Mouse (Mus musculus) hindbrain, embryonic 11.5 days (tissue): ENCODE measurements around the gene Stn1. TPM values are rescaled to one million over a fixed set of nuclear protein-coding genes. Genes with fewer than 3 reads are reported as not detected.
A peak's percentile ranks its signal among the peaks of the same experiment; 100 is the strongest.
"Not testable (repeated sequence)": the region's sequence is repeated elsewhere in the genome, so short reads cannot be mapped to it uniquely, and the experiment has no call there.

ENCODE experiments used
- ATAC-seq: fragments of 200-750 bp; cut with Nextera tagmentation; 2 replicates; pipeline ENCODE4 v1.8.0; 2017; ENCODE audit warnings: mild to moderate bottlenecking, moderate TSS enrichment, moderate library complexity; ENCODE audit not compliant: low FRiP score
- DNase-seq: peaks from one replicate; pipeline ENCODE4 v3.0.0-alpha.2; 2015; ENCODE audit warnings: low spot score
- H3K27ac ChIP-seq: fragments of 300-500 bp; sonication (generic); 2 replicates; pipeline ENCODE4 v1.5.1; 2014; ENCODE audit warnings: mild to moderate bottlenecking, low read depth, low read length
- H3K27me3 ChIP-seq: fragments of 300-500 bp; sonication (generic); 2 replicates; pipeline ENCODE4 v1.6.1; 2014; ENCODE audit warnings: mild to moderate bottlenecking, low read length, moderate library complexity, mixed read lengths; ENCODE audit not compliant: control insufficient read depth, insufficient read depth
- H3K36me3 ChIP-seq: fragments of 300-500 bp; sonication (generic); 2 replicates; pipeline ENCODE4 v1.6.1; 2014; ENCODE audit warnings: mild to moderate bottlenecking, low read length, moderate library complexity, mixed read lengths; ENCODE audit not compliant: control insufficient read depth, insufficient read depth
- H3K4me1 ChIP-seq: fragments of 300-500 bp; sonication (generic); replicated peaks from 2 replicates; pipeline ENCODE4 v1.6.1; 2014; ENCODE audit warnings: low read length, mixed read lengths; ENCODE audit not compliant: control insufficient read depth, insufficient read depth
- H3K4me2 ChIP-seq: fragments of 300-500 bp; sonication (generic); replicated peaks from 2 replicates; pipeline ENCODE4 v1.6.1; 2014; ENCODE audit warnings: mild to moderate bottlenecking, low read depth, low read length
- H3K4me3 ChIP-seq: fragments of 300-500 bp; sonication (generic); 2 replicates; pipeline ENCODE4 v1.5.1; 2014; ENCODE audit warnings: low read depth, low read length
- H3K9ac ChIP-seq: fragments of 300-500 bp; sonication (generic); 2 replicates; pipeline ENCODE4 v1.6.1; 2014; ENCODE audit warnings: low read depth, low read length
- H3K9me3 ChIP-seq: fragments of 300-500 bp; sonication (generic); 2 replicates; pipeline ENCODE4 v1.6.1; 2016; ENCODE audit warnings: low read length; ENCODE audit not compliant: control insufficient read depth
- WGBS: fragments of 180-500 bp; shearing (Covaris S2); extraction: QIAGEN DNeasy Blood & Tissue Kit; methylation state at CpG from one replicate; pipeline ENCODE4 v1.1.7; 2014; 5-methylcytosine and 5-hydroxymethylcytosine counted together
- polyA plus RNA-seq: library from polyadenylated mRNA; unstranded; fragments of >200 nt; fragmentation: Nextera tagmentation; extraction: Ambion mirVana; gene quantifications from 2 replicates; pipeline ENCODE4 v1.2.1, GENCODE M21; 2014

Stn1 gene
- polyA plus RNA-seq = 46.8 and 55.4 TPM in 2 replicates

DNA sequence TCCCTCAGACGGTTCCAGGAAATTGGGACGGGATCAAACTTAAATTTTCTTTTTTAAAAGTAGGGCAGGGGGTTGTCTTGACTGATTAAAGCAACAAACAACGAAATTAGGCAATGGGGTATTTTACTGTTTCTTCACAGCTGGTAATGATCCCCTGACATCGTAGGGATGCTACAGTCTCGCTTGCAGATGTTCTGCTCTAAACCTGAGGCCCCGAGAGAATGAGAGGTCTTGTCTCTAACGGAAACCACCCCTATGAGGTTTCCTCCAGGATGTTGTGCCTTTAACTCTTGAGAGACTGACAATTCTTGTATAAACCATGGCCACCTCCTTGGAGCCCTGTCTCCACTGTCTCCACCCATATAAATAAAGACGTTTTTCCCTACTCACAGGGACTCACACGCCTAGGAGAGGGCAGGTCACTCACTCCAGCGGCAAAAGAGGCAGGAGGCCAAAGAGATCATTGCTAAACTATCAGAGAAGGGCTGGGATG lies at the start of gene Stn1:
Gene Stn1, minus strand, starts transcription at position 208 of the 493 bp plus-strand sequence.
- Histone ChIP-seq H3K4me3 (peak within 1 kb of the TSS; percentile 49), H3K27ac (peak within 1 kb of the TSS; percentile 51), H3K27me3 (no peaks in the 10 kb centered on the region), H3K4me1 (0 out of 2 replicates have a peak, but pooled peaks cover 4% of the 10 kb centered on the region), H3K9me3 (no peaks in the 10 kb centered on the region), H3K36me3 (no peaks in the 10 kb centered on the region), H3K9ac (peak within 1 kb of the TSS; percentile 63), H3K4me2 (peak within 1 kb of the TSS; percentile 62)
- WGBS = 4% methylated on average over 10 of the region's 10 CpGs
- DNase-seq = no peak
- ATAC-seq = peak; percentile 46

DNA sequence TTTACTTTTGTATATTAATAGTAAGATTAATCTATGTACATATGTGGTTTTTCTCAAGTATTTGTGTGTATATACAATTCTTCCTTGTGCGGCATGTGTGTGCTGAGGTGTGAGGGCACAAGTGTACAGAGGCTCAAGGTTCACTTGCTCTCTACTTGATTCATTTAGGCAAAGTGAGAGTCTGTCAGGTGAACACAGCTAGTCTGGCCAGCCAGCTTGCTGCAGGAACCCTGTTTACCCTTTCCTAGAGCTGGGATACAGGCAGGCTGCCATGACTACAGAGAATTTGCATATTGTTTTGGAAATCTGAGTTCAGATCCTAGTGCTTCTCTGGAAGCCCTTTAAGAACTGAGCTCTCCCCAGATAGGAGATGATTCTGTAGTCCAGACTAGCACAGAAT lies 49.7 kb upstream of the Stn1 start:
- Histone ChIP-seq H3K4me1 (no peaks in the 10 kb centered on the region), H3K9me3 (no peaks in the 10 kb centered on the region), H3K9ac (no peak overlapping the region), H3K36me3 (no peaks in the 10 kb centered on the region), H3K4me2 (no peak overlapping the region), H3K27me3 (no peaks in the 10 kb centered on the region), H3K4me3 (no peak overlapping the region), H3K27ac (no peak overlapping the region)
- 87% methylated on average over 1 of the region's 1 CpGs for WGBS
- no peak for DNase-seq
- no peak for ATAC-seq

DNA sequence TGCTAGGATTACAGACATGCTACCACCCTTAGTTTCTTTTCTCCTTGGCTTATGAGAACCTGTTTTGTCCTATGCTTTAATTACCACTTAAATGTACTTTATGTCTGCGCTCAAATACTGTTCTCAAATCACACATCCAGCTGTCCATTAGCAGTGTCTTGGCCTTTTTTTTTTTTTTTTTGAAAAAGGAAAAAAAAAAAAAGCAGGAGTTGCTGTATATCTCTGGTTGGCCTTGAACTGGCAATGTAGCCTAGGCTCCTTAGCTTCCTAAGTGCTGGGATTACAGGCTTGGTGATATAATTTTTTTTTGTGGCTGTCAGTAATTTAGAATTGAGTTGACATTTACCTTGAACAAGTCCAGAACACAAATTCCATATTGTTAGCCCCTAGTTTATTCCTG lies 48.5 kb upstream of the Stn1 start:
- H3K4me3 ChIP-seq = no peak overlapping the region
- 0 out of 2 replicates have a peak, but pooled peaks cover 2% of the 10 kb centered on the region for H3K4me1 ChIP-seq
- H3K27ac ChIP-seq = no peak overlapping the region
- H3K9ac ChIP-seq = no peak overlapping the region
- H3K9me3 ChIP-seq = no peaks in the 10 kb centered on the region
- H3K27me3 ChIP-seq = no peaks in the 10 kb centered on the region
- ATAC-seq = no peak
- no peaks in the 10 kb centered on the region for H3K36me3 ChIP-seq
- no peak for DNase-seq
- no peak overlapping the region for H3K4me2 ChIP-seq
- 88% methylated on average over 1 of the region's 1 CpGs for WGBS

DNA sequence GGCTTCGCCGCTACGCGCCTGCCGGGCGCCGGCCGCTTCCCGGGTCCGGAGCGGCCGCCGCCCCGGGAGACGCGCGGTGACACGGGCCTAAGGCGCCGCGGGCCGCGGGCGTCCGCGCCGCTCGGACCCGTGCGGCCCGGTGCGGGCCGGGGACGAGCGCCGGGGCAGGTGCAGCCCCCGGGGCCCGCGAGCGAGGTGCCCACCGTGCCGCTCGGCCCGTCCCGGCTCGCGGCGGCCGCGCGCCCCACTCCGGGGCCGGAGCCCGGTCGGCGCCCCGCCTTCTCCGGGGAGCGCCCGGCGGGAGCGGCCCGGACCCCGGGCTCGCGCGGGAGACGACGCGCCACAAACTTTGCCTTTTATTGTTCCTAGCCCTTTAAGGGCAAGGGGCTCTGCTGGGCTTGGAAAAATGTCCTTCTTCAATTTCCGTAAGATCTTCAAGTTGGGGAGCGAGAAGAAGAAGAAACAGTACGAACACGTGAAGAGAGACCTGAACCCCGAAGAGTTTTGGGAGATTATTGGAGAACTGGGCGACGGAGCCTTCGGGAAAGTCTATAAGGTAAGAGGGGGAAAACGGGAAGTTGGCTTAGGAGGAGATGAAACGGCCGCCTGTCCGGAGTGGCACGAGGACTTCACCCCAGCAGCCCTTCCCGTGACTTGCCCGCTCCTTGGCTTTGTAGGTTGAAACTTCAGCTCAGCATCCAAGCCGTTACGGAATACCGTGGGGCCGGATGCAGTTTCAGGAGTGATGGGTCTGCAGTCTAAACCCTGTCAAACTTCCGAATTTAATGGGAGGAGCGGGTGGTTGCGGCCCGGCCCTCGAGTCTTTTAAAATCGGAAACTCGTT lies 42.7 kb upstream of the Stn1 start:
- H3K4me1 ChIP-seq = 0 out of 2 replicates have a peak, but pooled peaks cover 5% of the 10 kb centered on the region
- H3K4me3 ChIP-seq = peak overlapping the region; percentile 64
- no peaks in the 10 kb centered on the region for H3K27me3 ChIP-seq
- peak; percentile 81 for ATAC-seq
- peak overlapping the region; percentile 49 for H3K4me2 ChIP-seq
- under 1% methylated on average over 59 of the region's 96 CpGs for WGBS
- H3K27ac ChIP-seq = peak overlapping the region; percentile 88
- DNase-seq = peak; percentile 58
- H3K9me3 ChIP-seq = no peaks in the 10 kb centered on the region
- peak overlapping the region; percentile 89 for H3K9ac ChIP-seq
- no peaks in the 10 kb centered on the region for H3K36me3 ChIP-seq

DNA sequence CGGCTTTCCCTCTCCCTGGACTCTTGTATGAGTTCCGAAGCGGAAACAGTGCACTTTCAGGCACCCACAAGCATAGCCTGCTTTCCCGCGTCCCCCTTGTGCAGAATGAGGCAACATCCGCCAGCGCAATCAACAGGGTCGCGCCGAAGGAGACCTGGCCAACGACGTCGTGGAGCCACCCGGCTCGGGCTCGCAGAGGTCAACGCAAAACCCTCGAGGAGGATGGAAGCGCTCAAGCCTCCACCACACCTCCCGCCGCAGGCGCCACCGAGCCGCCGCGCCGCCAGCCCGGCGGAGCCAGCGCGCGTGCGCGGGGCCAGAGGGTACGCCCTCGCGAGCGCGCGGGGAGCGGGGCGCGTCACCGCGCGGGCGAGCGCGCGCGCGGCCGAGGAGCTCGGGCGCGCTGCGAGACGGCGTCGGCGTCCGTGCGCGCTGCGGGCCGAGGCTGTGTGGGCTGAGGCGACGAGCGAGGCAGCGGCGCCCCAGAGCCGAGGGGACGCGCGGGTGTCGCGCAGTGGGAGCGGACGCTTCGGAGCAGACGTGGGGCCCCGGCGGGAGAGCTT lies 42.0 kb upstream of the Stn1 start, which contains the start of gene Slk:
Gene Slk, plus strand, starts transcription at position 454 of the 563 bp plus-strand sequence.
- Histone ChIP-seq H3K27ac (peak within 1 kb of the TSS; percentile 88), H3K9me3 (no peaks in the 10 kb centered on the region), H3K36me3 (no peaks in the 10 kb centered on the region), H3K4me1 (0 out of 2 replicates have a peak, but pooled peaks cover 5% of the 10 kb centered on the region), H3K4me2 (peak within 1 kb of the TSS; percentile 49), H3K9ac (peak within 1 kb of the TSS; percentile 89), H3K27me3 (no peaks in the 10 kb centered on the region), H3K4me3 (peak within 1 kb of the TSS; percentile 64)
- DNase-seq (peak; percentile 95), ATAC-seq (peak; percentile 93)
- 0% methylated on average over 64 of the region's 83 CpGs for WGBS

DNA sequence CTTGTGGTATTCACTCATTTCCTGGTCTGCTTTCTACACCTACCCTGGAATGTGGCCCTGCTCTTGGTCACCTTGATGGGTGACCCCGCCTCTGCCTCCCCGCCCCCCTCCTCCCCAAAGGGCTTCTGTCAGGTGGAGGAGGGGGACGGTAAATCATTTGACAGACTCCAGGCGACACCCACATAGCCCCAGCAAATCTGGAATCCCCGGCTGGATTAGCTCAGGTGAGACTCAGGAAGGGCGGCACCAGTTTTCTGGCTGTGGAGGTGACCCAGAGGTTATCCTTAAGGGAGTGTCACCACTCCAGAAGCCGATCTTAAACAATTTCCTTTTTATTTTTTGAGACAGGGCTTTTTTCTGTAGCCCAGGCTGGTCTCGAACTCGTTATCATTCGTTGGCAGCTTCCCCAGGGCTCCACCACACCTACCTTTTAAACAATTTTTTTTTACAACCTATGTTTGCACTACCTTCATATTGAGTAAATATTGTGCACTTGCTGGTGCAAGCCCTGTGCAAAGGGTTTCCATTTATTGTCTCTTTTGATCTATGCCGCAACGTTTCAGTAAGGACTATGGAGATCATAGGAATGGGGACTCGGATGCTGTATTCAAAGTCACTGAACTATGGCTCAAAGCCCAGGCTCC lies 41.4 kb upstream of the Stn1 start:
- ATAC-seq = peak; percentile 24; the same call in 1 of the 2 replicates
- WGBS = 15% methylated on average over 13 of the region's 13 CpGs
- DNase-seq = peak; percentile 18
- Histone ChIP-seq H3K27ac (peak overlapping the region; percentile 88), H3K9me3 (no peaks in the 10 kb centered on the region), H3K27me3 (no peaks in the 10 kb centered on the region), H3K36me3 (no peaks in the 10 kb centered on the region), H3K9ac (peak overlapping the region; percentile 89), H3K4me2 (peak overlapping the region; percentile 49), H3K4me3 (peak overlapping the region; percentile 64), H3K4me1 (0 out of 2 replicates have a peak, but pooled peaks cover 5% of the 10 kb centered on the region)

DNA sequence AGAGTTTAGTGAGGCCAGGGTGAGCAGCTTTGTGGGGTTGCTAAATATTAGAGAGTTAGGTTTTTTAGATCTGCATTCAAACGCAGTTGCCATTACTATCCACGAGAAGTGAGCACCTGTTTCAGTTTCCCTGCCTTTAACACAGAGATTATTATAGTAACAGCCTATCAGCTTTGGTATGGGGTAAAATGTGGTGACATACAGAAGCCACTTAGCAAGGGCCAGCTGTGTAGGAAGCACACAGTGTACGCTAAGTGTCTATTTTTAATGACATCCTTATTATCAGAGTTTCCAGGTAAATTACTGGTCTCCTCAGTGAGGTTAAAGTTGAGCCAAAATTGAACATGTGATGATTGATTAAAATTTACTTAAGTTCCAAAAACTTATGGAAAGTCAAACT lies 36.4 kb upstream of the Stn1 start:
- H3K4me2 ChIP-seq = no peak overlapping the region
- no peak overlapping the region for H3K4me3 ChIP-seq
- H3K9me3 ChIP-seq = no peaks in the 10 kb centered on the region
- ATAC-seq = no peak
- no peaks in the 10 kb centered on the region for H3K36me3 ChIP-seq
- H3K27me3 ChIP-seq = no peaks in the 10 kb centered on the region
- no peak for DNase-seq
- H3K4me1 ChIP-seq = 0 out of 2 replicates have a peak, but pooled peaks cover 3% of the 10 kb centered on the region
- no peak overlapping the region for H3K27ac ChIP-seq
- no peak overlapping the region for H3K9ac ChIP-seq
- WGBS = 81% methylated on average over 3 of the region's 3 CpGs

DNA sequence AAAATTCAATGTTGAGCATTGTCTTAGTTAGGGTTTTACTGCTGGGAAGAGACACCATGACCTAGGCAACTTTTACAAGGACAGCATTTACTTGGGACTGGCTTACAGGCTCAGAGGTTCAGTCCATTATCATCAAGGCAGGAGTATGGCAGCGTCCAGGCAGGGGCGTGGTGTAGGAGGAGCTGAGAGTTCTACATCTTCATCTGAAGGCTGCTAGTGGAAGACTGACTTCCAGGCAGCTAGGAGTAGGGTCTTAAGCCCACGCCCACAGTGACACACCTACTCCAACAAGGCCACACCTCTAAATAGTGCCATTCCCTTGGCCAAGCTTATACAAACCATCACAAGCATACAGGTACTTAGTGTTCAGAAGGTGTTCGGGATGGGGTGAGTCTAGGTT lies 34.7 kb upstream of the Stn1 start:
- H3K27ac ChIP-seq, ATAC-seq, H3K4me3 ChIP-seq, H3K4me1 ChIP-seq, H3K27me3 ChIP-seq, DNase-seq, H3K36me3 ChIP-seq, H3K9ac ChIP-seq, H3K9me3 ChIP-seq, H3K4me2 ChIP-seq: not testable (repeated sequence)
- 68% methylated on average over 4 of the region's 4 CpGs for WGBS
